Mouse (Mus musculus): Measurements from ENCODE around the gene BC048507. TPM values are rescaled to one million over a fixed set of nuclear protein-coding genes. Genes with fewer than 3 reads are reported as not detected.

BC048507 gene
- not detected for polyA plus RNA-seq (2014; fragmentation: Illumina TruSeq; extraction: RNeasy Lipid Tissue Mini Kit (QIAGEN cat#74804); ENCODE audit: insufficient read depth, low read depth, low replicate concordance)

DNA sequence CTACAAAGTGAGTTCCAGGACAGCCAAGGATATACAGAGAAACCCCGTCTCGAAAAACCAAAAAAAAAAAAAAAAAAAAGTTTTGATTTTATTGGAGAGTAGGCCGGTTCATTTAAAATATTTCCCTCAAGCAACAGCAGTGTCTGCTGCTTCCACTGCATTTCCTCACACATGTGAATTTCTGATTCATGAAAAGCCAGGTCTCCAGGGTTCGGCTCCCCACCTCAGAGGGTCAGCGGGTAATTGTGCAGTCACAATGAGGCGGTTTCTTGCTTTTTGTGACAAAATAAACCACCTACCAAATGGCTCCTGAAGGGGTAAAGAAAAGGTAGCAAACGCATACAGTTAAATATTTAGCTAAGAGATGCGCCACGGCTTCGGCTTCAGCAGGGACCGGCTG, at the start of gene BC048507:
TSS of gene BC048507 (plus strand) at position 301 of the 400 bp plus-strand sequence.

DNA sequence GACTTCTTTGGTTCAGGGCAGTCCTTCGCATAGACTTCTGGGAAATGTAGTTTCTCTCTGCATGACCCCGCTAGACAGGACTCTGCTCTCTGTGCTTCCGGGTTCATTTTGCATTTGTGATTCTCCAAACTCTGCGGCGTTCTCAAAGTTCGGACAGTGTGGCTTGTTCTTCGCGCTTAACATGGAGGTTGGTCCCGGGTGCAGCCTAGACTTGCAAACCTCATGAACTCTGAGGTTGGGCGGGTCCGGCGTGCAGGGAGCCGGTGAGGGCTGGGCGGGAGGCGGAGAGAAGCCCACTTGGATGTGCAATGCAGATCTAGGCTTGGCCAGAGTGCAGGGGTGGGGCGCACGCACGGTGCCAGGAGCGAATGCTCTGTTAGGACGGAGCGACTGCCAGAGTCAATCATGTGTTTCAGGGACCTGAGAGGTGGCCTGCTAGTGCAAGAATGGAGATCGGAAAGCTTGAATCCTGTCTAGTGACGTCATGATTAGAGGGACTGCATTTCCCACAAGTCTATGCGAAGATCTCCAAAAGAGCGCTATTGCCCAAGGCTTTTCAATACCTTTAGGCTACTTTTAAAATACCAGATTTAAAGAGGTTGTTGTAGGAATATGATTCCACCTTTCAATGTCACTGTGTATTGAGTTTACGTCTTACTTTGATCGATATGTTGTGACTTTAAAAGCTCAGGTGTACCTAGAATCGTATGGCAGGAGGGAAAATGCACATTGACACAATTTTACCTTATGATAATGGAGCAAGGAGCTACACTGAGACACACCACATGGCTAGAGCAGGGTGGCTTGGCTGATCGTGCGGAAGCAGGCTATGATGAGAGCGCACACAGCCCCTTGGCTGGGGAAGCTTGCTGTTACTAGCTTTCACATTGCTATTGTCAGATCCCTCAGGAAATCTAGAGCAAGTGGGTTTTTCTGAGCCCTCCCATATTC, 49.1 kb upstream of the BC048507 start, which contains the start of gene Zfp273:
TSS of gene Zfp273 (plus strand) at position 31 of the 951 bp plus-strand sequence.

GRCm38 (mm10) chr13:67830911-67831336, 32.2 kb upstream of the BC048507 start, which contains the start of gene Gm10037:
Gm10037 (plus strand) TSS chr13:67831106.

Other genes starting within 250 kb of the BC048507 start
- not detected for gene Gm49345, start 225.6 kb upstream of the BC048507 start, polyA plus RNA-seq (2014; fragmentation: Illumina TruSeq; extraction: RNeasy Lipid Tissue Mini Kit (QIAGEN cat#74804); ENCODE audit: insufficient read depth, low read depth, low replicate concordance)
- 6.4 TPM for gene Zfp729a, start 225.5 kb upstream of the BC048507 start, polyA plus RNA-seq (2014; fragmentation: Illumina TruSeq; extraction: RNeasy Lipid Tissue Mini Kit (QIAGEN cat#74804); ENCODE audit: insufficient read depth, low read depth, low replicate concordance)
- 3.3 TPM for gene Zfp738, start 176.3 kb upstream of the BC048507 start, polyA plus RNA-seq (2014; fragmentation: Illumina TruSeq; extraction: RNeasy Lipid Tissue Mini Kit (QIAGEN cat#74804); ENCODE audit: insufficient read depth, low read depth, low replicate concordance)
- gene Zfp65, start 134.2 kb upstream of the BC048507 start, polyA plus RNA-seq (2014; fragmentation: Illumina TruSeq; extraction: RNeasy Lipid Tissue Mini Kit (QIAGEN cat#74804); ENCODE audit: insufficient read depth, low read depth, low replicate concordance): 3.7 TPM
- 3.4 TPM for gene Zfp85, start 108.1 kb upstream of the BC048507 start, polyA plus RNA-seq (2014; fragmentation: Illumina TruSeq; extraction: RNeasy Lipid Tissue Mini Kit (QIAGEN cat#74804); ENCODE audit: insufficient read depth, low read depth, low replicate concordance)
- gene Zfp493, start 83.6 kb upstream of the BC048507 start, polyA plus RNA-seq (2014; fragmentation: Illumina TruSeq; extraction: RNeasy Lipid Tissue Mini Kit (QIAGEN cat#74804); ENCODE audit: insufficient read depth, low read depth, low replicate concordance): 1.5 TPM
- 2.9 TPM for gene Zfp273, start 49.6 kb upstream of the BC048507 start, polyA plus RNA-seq (2014; fragmentation: Illumina TruSeq; extraction: RNeasy Lipid Tissue Mini Kit (QIAGEN cat#74804); ENCODE audit: insufficient read depth, low read depth, low replicate concordance)
- 2.6 TPM for gene Gm10037, start 32.2 kb upstream of the BC048507 start, polyA plus RNA-seq (2014; fragmentation: Illumina TruSeq; extraction: RNeasy Lipid Tissue Mini Kit (QIAGEN cat#74804); ENCODE audit: insufficient read depth, low read depth, low replicate concordance)

Data from lung, adult 10 weeks (tissue).